Mouse (Mus musculus) midbrain, embryonic 13.5 days (tissue): ENCODE measurements around the gene Plekhg4. TPM values are rescaled to one million over a fixed set of nuclear protein-coding genes. Genes with fewer than 3 reads are reported as not detected.

Experiments
- ATAC-seq: fragments of 200-750 bp; cut with Nextera tagmentation; 2 replicates; pipeline ENCODE4 v1.8.0; 2017; ENCODE audit warnings: mild to moderate bottlenecking, moderate TSS enrichment, moderate library complexity
- H3K27ac ChIP-seq: fragments of 300-500 bp; sonication (generic); 2 replicates; pipeline ENCODE4 v1.5.1; 2015; ENCODE audit warnings: inconsistent platforms, mild to moderate bottlenecking, moderate library complexity
- H3K27me3 ChIP-seq: fragments of 300-500 bp; sonication (generic); 2 replicates; pipeline ENCODE4 v1.6.1; 2015; ENCODE audit warnings: mild to moderate bottlenecking, inconsistent platforms
- H3K36me3 ChIP-seq: fragments of 300-500 bp; sonication (generic); 2 replicates; pipeline ENCODE4 v1.6.1; 2015; ENCODE audit warnings: mild to moderate bottlenecking, inconsistent platforms
- H3K4me1 ChIP-seq: fragments of 300-500 bp; sonication (generic); replicated peaks from 2 replicates; pipeline ENCODE4 v1.6.1; 2015; ENCODE audit warnings: inconsistent platforms
- H3K4me2 ChIP-seq: fragments of 300-500 bp; sonication (generic); replicated peaks from 2 replicates; pipeline ENCODE4 v1.6.1; 2015; ENCODE audit warnings: moderate library complexity, mild to moderate bottlenecking, inconsistent platforms
- H3K4me3 ChIP-seq: fragments of 300-500 bp; sonication (generic); replicated peaks from 2 replicates; pipeline ENCODE4 v1.5.1; 2015; ENCODE audit warnings: mild to moderate bottlenecking, inconsistent platforms
- H3K9ac ChIP-seq: fragments of 300-500 bp; sonication (generic); replicated peaks from 2 replicates; pipeline ENCODE4 v1.6.1; 2015; ENCODE audit warnings: mild to moderate bottlenecking, inconsistent platforms
- H3K9me3 ChIP-seq: fragments of 300-500 bp; sonication (generic); 2 replicates; pipeline ENCODE4 v1.6.1; 2016; ENCODE audit warnings: mild to moderate bottlenecking, inconsistent platforms
- WGBS: fragments of 180-500 bp; shearing (Covaris S2); methylation state at CpG from one replicate; pipeline ENCODE4 v1.1.7; 2015; 5-methylcytosine and 5-hydroxymethylcytosine counted together
- polyA plus RNA-seq: library from polyadenylated mRNA; unstranded; fragments of >200 nt; fragmentation: Nextera tagmentation; extraction: Ambion mirVana; gene quantifications from 2 replicates; pipeline ENCODE4 v1.2.1, GENCODE M21; 2015

The Plekhg4 gene
- polyA plus RNA-seq, 1 experiment from 2014 or later = 0.93 TPM

DNA sequence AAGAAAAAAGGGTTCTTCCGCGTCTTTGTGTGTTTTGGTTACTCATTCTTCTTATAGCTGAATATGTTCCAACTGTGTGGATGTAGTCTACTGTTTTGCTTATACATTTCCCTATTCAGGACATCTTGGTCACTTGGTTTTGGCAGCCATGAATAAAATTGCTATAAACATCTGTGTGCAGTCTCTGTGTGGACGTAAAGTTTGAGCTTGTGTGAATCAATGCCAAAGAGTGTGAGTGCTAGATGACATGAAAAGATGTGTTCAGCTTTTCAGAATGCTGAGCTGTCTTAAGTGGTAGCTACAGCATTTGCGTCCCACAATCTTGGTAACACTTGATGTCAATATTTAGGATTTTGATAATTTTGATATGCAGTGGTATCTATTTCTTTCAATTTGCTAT lies 46.7 kb downstream of the Plekhg4 start:
- ATAC-seq = no peak
- H3K4me3 ChIP-seq = no peak overlapping the region
- H3K9ac ChIP-seq = no peak overlapping the region
- H3K9me3 ChIP-seq = no peaks in the 10 kb centered on the region
- no peak overlapping the region for H3K27ac ChIP-seq
- H3K4me2 ChIP-seq = no peak overlapping the region
- no peaks in the 10 kb centered on the region; the same call in 1 of the 2 replicates for H3K27me3 ChIP-seq
- no peaks in the 10 kb centered on the region for H3K36me3 ChIP-seq
- WGBS = 93% methylated on average over 4 of the region's 4 CpGs
- no peaks in the 10 kb centered on the region for H3K4me1 ChIP-seq

DNA sequence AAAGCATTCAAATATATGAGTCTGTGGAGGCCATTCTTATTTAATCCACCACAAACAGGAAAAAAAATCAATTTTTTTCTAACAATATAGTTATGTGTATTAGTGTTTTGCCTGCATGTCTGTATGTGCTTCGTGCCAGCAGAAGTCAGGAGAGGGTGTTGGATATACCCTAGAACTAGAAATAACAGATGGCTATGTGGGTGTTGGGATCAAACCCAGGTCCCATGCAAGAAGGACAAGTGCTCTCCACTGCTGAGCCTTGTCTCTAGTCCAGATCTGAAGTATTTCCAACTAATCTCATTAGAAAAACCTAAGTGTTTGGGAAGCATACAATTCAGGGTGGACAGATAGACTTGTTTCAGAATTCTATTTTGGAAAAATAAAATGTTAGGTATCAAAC lies 48.9 kb downstream of the Plekhg4 start:
- H3K9ac ChIP-seq = no peak overlapping the region
- no peak overlapping the region for H3K27ac ChIP-seq
- H3K4me1 ChIP-seq = no peaks in the 10 kb centered on the region
- ATAC-seq = no peak
- H3K9me3 ChIP-seq = no peaks in the 10 kb centered on the region
- no peaks in the 10 kb centered on the region for H3K36me3 ChIP-seq
- no peaks in the 10 kb centered on the region for H3K27me3 ChIP-seq
- 72% methylated on average over 1 of the region's 1 CpGs for WGBS
- H3K4me2 ChIP-seq = no peak overlapping the region
- no peak overlapping the region for H3K4me3 ChIP-seq

GRCm38 (mm10) chr8:105426878-105427277 lies 53.8 kb downstream of the Plekhg4 start:
- 84% methylated on average over 6 of the region's 6 CpGs for WGBS
- Histone ChIP-seq H3K27me3 (no peaks in the 10 kb centered on the region), H3K36me3 (no peaks in the 10 kb centered on the region), H3K4me2 (no peak overlapping the region), H3K4me3 (no peak overlapping the region), H3K9ac (no peak overlapping the region), H3K27ac (no peak overlapping the region), H3K9me3 (no peaks in the 10 kb centered on the region), H3K4me1 (peaks cover 2% of the 10 kb centered on the region)
- no peak for ATAC-seq

DNA sequence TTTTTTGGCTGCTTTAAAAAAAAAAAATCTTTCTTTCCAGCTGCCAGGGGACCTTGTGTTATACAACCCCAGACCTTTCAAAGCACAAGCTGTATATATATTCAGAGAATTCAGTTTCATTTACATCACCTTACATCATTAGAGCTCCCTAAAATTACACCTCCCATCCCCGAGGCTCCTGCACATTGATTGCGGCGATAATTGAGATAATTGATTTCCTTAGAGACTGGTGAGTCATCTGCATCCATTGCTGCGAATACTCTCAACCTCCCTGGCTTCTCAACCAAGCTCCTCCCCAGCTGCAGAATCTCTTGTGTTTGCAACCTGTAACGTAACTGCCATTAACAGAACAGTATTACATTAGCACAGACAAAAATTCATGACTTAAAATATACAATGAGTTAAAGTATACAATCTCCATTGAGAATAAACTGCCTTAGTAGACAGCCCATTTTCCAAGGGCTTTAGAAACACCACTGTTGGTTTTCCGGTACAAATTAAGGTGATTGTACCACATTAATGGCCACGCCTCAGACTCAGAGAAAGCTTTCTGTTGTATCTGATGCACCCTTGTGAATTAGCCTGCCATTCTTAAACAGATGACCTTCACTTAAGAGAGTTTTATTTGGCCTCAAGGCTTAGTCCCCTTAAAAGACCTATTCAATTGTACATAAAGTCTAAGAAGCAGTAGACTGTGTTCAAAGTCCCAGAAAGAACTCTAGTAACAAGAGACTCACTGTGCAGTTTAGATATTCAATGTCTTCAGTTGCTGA lies 58.9 kb downstream of the Plekhg4 start:
- Histone ChIP-seq H3K36me3 (no peaks in the 10 kb centered on the region), H3K4me1 (peaks cover 24% of the 10 kb centered on the region), H3K4me2 (no peak overlapping the region), H3K27me3 (no peaks in the 10 kb centered on the region), H3K4me3 (no peak overlapping the region), H3K9me3 (no peaks in the 10 kb centered on the region), H3K9ac (no peak overlapping the region), H3K27ac (no peak overlapping the region)
- WGBS = 37% methylated on average over 7 of the region's 7 CpGs
- 0 out of 2 replicates have a peak, but pooled peaks have one; percentile 17 for ATAC-seq

Other genes starting within 250 kb of the Plekhg4 start
- gene Ces4a, start 241.5 kb upstream of the Plekhg4 start, polyA plus RNA-seq = not detected in 2 replicates
- 23.2 and 25.3 TPM in 2 replicates for gene Cbfb, start 202.6 kb upstream of the Plekhg4 start, polyA plus RNA-seq
- gene D230025D16Rik, start 148.1 kb upstream of the Plekhg4 start, polyA plus RNA-seq = 30.5 and 33.7 TPM in 2 replicates
- gene B3gnt9, start 118.1 kb upstream of the Plekhg4 start, polyA plus RNA-seq = 3.6 and 4.2 TPM in 2 replicates
- gene Tradd, start 108.7 kb upstream of the Plekhg4 start, polyA plus RNA-seq = 12.5 and 13.4 TPM in 2 replicates
- 0.48 and 0.61 TPM in 2 replicates for gene Fbxl8, start 108.6 kb upstream of the Plekhg4 start, polyA plus RNA-seq
- gene Hsf4, start 103.5 kb upstream of the Plekhg4 start, polyA plus RNA-seq = 0.17 and 0.38 TPM in 2 replicates
- gene Nol3, start 97.1 kb upstream of the Plekhg4 start, polyA plus RNA-seq = 3.1 and 4.3 TPM in 2 replicates
- 106 and 107 TPM in 2 replicates for gene 4931428F04Rik, start 83.4 kb upstream of the Plekhg4 start, polyA plus RNA-seq
- 10.4 and 11.7 TPM in 2 replicates for gene Exoc3l, start 77.2 kb upstream of the Plekhg4 start, polyA plus RNA-seq
- 51.1 and 57.5 TPM in 2 replicates for gene E2f4, start 75.6 kb upstream of the Plekhg4 start, polyA plus RNA-seq
- 0.97 and 1.1 TPM in 2 replicates for gene Elmo3, start 67.7 kb upstream of the Plekhg4 start, polyA plus RNA-seq
- 0.98 and 1.1 TPM in 2 replicates for gene Lrrc29, start 47.0 kb upstream of the Plekhg4 start, polyA plus RNA-seq
- 121 TPM in 2 replicates for gene Tmem208, start 46.9 kb upstream of the Plekhg4 start, polyA plus RNA-seq
- 0.53 and 0.57 TPM in 2 replicates for gene Fhod1, start 25.3 kb upstream of the Plekhg4 start, polyA plus RNA-seq
- 5.4 and 5.6 TPM in 2 replicates for gene Slc9a5, start 24.4 kb upstream of the Plekhg4 start, polyA plus RNA-seq
- gene Kctd19, start 40.2 kb downstream of the Plekhg4 start, polyA plus RNA-seq = not detected in 2 replicates
- gene Lrrc36, start 40.3 kb downstream of the Plekhg4 start, polyA plus RNA-seq = 1.5 and 2.4 TPM in 2 replicates
- 93.1 and 111 TPM in 2 replicates for gene Tppp3, start 98.3 kb downstream of the Plekhg4 start, polyA plus RNA-seq
- 26.2 and 31.3 TPM in 2 replicates for gene Zdhhc1, start 123.6 kb downstream of the Plekhg4 start, polyA plus RNA-seq
- 11.6 and 16.9 TPM in 2 replicates for gene Hsd11b2, start 145.5 kb downstream of the Plekhg4 start, polyA plus RNA-seq
- 177 and 182 TPM in 2 replicates for gene Atp6v0d1, start 192.8 kb downstream of the Plekhg4 start, polyA plus RNA-seq
- gene Ripor1, start 232.0 kb downstream of the Plekhg4 start, polyA plus RNA-seq = 22.6 and 25.9 TPM in 2 replicates